Mouse (Mus musculus): ENCODE data around the gene Tnfsfm13.

DNA sequence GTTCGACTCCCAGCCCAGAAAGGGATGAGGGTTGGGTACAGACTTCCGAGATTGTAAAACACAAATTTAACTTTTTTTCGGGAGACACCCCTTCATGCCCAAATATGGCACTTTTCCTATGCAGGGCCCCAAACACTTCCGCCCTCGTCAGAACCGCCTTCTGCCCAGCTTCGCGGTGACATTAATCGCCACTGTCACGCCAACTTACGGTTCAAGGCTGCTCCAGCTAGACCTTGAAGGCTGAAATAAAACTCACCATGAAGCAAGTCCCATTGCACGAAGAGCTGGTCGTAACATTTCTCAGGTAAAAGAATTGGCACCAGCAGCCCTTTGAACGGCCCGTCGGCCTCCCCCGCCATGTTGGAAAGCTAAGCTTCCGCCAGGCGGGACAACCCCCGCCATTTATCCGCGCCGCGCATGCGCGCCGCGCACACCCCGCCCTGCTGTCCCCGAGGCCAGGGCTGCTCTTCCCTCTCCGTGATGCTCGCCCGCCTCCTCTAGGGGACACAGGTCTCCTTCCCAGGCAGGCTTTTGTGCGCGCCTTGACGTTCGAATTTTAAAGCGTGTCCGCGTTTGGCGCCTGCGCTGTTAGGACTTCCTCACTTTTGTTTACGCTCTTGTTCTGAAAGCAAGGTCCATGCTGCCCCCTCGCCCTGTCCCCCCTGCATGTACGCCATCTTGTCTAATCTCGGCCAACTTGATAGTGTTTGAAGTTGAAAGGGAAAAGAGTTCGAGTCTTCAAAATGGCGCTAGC is 33.5 kb downstream of the Tnfsfm13 start, which contains the start of gene Mpdu1:
- no peak for TF ChIP-seq CTCF (IDR thresholded peaks at IDR 0.05; ENCODE audit: low read depth, low read length)
- TF ChIP-seq GATA1 (IDR thresholded peaks at IDR 0.05; ENCODE audit: borderline replicate concordance, low read length) = no peak
- no peak for TF ChIP-seq TAL1 (conservative IDR thresholded peaks at IDR 0.05; ENCODE audit: low read depth, low read length)
- no peak; the same call in 1 of the 2 replicates for TF ChIP-seq POLR2AphosphoS5 (IDR thresholded peaks at IDR 0.05; ENCODE audit: insufficient replicate concordance, low read depth, low read length)
- TF ChIP-seq GATA2 (IDR thresholded peaks at IDR 0.05; ENCODE audit: borderline replicate concordance, low read depth, low read length) = no peak

Measured in G1E (cell line).